Mouse (Mus musculus) mouse embryonic stem cell (cell line): ENCODE data around the gene Ctsd.

Experiments used
- in situ Hi-C, 2 experiments: fragments of 300-500 bp; cut with MboI; formaldehyde crosslinking; loops; 1 replicate in 1 of 2; 3 replicates in 1 of 2; pipeline ENCODE4 v1.14.3; 2019 to 2020; ENCODE audit warnings: low sequenced_read_pairs in 2 of 2, low pct_unique_long_range_greater_than_20kb in 1 of 2, mixed read lengths in 1 of 2; ENCODE audit not compliant: unreplicated experiment in 1 of 2

The Ctsd gene

DNA sequence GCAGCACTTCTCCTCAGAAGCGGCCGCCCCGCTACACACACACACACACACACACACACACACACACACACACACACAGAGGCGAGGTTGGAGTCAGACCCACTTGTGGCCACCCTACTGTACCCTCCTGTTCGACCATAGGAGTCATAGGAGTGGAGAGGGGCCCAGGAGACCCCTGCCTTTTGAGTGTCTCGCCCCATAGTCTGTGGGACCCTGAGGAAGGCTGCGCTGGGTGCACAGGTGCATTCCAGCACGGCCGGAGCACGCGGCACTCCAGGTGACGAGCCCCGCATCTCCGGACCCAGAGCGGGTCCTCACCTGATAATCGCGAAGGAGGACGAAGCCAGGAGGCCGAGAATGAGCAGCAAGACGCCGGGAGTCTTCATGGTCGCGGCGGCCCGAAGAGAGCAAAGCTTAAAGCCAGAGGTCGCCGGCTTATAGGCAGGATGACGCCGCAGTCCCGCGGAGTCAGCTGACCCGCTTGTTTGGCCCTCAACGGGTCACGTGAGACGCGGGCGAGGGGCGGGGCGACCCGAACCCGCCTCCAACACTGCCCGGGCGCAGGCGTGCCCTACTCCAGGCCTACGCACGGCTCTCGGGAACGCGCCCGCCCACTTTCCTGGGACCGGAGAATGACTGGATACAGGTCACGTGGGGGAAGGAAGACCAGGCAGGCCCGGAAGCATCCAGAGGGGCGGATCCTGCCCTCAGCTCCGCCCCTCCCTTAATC is at the start of gene Ctsd:
Gene Ctsd (minus strand): TSS at position 620 of the 730 bp plus-strand sequence.
- in situ Hi-C loops = no loop called here

DNA sequence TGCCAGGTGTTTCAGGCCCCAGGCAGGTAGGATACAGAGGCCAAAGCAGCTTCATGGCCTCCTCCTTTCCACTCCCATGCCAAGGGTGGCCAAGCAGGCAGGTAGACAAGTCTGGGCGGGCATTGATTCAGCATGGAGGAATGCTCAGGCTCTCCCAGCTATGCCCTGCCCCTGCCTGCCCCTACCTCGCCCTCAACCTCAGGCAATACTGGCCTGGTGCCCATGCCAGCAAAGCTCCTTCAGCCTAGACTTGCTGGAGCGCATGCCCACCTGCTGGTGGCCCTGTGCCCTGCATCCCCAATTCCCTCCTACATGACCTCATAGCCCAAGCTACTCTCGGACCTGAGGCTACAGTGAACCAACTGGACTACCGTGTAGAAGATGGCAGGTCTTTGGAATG is 49.5 kb upstream of the Ctsd start:
- in situ Hi-C loops = loop anchor here (10.0 kb wide), 1 partner anchor 103 kb away; no protein-coding TSS in a partner anchor

DNA sequence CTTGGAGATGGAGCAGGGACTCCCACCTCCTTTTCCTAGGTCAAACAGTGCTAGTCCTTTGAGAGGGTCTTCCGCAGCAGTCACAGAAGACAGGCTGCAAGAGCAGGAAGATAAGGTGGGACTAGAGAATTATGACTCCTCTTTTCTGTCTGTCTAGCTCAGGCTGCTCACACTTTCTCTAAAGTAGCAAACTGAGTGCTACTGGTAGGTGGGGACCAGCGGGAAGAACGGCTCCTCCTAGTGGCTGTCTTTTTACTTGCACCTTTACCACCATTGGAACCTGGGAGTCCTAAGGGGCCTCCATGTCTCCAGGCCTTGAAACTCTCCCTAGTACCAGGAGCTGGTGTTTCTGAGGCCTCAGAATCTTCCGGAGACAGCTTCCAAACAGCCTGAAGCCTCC is 47.7 kb upstream of the Ctsd start:
- in situ Hi-C loops = loop anchor here (10.0 kb wide), 1 partner anchor 101 kb away; no protein-coding TSS in a partner anchor

DNA sequence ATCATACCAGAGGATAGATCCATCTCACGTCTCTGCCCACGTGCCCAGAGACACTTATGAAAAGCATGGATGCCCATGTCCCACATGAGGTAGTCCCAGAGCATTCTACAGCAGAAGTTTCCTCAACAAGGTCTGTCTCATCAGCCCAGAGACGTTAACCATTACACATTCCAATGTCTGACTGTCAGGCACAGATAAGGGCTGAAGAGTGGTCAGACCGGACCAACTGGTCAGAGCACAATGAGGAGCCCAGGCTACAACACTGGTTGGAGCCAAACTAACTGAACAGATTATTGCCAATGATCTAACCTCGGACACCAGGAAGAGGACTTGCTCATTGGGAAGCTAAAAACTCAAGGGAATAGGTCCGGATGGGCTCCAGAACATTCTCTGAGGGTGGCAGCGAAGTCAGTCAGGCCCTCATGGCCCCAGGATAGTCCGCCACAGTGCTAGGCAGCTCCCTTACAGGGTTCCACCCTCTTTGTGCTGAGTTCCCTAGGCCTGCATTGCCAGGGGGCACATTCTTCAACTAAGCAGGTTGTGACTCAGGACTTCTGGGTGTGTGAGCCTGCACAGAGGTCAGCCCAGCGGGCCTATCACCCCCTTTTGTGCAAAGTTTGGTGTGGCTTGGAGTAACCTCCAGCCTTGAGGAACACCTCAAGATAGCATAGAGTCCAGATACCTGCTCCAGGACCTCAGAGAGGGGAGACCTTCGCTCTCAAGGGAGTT is 46.5 kb upstream of the Ctsd start, which contains the start of gene Syt8:
Gene Syt8 (plus strand): TSS at position 714 of the 729 bp plus-strand sequence.
- in situ Hi-C loops = loop anchor here (10.0 kb wide), 1 partner anchor 100 kb away; no protein-coding TSS in a partner anchor

DNA sequence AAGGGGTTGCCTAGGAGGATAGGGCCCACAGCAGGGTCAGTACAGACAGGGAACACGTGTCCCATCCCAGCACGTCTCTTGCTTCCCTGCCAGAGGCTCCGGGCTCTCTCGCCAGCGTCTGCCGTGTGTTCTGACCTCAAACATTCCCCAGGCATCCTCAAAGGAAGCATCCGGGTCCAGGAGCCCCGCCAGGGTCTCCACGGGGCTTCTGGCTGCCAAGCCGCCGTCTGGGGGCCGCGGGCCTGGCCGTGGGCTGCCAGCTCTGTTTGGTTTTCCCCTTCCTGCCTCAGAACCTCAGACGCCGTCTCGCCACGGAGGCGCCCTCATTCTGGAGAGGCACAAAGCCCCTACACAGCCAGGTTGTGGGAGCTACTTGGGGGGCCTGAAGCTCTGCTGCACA is 45.8 kb upstream of the Ctsd start:
- in situ Hi-C loops = loop anchor here (10.0 kb wide), 1 partner anchor 99 kb away; no protein-coding TSS in a partner anchor

DNA sequence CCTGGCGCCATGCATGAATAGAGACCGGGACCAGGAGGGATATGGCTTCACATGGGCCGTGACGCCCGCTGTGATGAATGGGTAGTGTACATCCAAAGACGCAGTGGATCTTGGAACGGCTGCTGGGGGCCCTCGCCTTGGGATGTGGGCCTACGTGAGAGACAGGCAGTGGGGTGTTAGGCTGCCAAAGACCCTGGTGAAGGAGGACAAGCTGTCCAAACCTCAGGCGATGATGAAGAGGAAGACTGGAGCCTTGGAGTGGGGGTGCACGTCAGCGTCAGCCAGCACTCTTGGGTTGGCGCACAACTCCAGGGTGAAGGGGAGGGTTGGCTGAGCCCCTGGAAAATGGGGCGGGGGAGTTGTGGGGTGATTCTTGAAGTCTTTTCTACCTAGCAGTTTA is 43.3 kb upstream of the Ctsd start:
- in situ Hi-C loops = loop anchor here (10.0 kb wide), 1 partner anchor 96 kb away; no protein-coding TSS in a partner anchor

DNA sequence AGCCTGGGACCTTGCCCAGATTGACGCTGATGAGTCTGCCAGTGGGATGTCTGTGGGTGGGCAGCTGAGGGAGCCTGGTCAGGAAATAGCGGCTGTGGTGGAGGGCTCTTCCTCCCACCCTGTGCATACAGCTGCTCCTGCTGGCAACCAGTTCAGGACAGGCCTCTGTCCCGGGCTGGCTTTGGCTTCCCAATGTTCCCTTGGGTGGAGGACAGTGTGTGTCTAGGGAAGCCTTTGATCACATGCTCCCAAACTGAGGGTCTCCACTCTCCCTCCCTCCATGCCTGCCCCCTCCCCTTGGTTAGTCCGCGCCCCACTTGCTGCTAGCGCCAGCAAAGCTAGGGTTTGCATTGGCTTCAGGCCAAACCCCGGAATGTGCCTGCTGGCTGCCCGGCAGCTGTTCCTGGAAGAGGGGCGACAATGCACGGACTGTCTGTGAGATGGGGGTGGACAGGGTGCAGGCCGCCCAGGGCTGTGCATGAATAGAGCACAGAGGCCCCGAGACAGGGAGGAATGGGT is 42.4 kb upstream of the Ctsd start:
- in situ Hi-C loops = loop anchor here (10.0 kb wide), 1 partner anchor 95 kb away; no protein-coding TSS in a partner anchor

DNA sequence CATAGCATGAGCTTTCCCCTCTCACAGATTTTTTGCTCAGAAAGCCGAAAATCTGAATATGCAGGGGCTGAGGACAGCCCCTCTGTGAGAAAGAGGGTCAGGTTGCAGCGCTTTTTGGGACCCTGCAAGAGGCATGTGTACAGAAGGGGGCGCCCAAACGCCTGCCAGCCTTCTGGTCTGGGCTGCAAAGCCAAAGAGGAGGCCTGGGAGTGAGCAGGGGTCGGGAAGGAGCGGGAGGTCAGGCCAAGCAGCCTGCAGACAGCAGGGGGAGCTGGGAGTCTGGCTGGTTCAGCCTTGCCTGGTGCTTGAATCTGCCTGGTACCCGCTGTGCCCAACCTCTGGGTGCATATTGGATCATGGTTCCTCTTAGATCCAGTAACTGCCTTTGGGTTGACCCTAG is 40.4 kb upstream of the Ctsd start:
- in situ Hi-C loops = no loop called here

DNA sequence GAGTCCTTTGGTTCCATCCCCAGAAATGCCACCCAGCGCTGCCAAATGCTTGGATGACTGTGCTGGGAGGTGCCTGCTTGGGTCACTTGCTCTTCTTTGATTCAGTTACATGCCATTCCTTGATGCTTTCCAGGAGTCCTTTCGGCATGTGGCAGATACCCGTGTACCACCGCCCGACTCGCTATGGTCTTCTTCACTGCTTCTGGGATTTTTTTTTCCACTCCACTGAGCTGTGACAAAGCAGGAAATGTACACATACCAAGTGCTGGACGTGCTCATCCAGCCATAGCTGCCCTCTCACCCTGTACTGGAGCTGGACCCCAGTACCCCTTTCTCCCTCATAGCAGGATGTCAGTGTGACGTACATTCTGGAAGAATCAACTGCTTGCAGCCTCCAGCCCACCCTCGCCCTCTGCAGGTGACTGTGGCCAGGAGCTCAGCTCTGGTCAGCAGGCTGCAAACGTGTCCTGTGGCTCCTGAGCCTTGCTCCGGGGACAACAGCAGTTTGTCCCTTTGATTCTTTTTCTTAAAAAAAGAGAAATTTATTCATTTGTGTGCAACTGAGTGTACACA is 37.9 kb upstream of the Ctsd start:
- in situ Hi-C loops = no loop called here

DNA sequence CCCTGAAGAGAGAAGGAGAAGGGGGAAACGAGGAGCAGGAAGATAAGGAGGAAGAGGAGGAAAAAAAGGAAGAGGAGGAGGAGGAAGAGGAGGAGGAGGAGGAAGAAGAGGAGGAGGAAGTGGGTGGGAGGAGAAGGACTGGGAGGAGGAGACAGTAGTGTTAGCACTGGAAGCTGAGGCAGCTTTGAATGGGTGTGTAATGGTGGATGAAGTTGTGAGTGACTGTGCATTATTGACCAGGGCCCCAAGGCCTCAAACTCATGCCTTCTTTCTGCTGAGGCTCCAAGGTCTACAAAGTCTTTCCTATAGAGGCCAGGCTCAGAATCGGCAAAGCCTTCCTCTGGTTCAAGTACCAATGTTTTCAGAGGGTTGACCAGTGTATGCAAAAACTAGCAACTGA is 34.0 kb upstream of the Ctsd start:
- in situ Hi-C loops = no loop called here

DNA sequence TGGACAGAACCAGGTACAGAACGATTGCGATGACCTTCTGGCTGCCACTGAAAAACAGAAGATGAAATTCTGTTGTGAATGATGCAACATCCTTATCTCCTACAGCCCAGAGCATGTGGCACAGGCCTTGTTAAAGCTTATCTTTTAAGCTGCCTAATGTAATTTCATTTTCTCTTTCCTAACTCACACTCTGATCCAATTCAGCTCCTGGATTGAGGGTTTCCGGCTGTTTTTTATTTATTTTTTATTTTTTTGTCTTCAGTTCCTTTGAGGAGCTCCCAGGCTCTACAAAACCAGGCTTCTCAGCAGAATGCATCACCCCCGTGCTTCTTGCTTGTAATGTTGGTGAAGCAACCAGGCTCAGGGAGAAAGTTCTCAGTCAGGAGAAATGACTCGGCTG is 32.0 kb upstream of the Ctsd start:
- in situ Hi-C loops = no loop called here

DNA sequence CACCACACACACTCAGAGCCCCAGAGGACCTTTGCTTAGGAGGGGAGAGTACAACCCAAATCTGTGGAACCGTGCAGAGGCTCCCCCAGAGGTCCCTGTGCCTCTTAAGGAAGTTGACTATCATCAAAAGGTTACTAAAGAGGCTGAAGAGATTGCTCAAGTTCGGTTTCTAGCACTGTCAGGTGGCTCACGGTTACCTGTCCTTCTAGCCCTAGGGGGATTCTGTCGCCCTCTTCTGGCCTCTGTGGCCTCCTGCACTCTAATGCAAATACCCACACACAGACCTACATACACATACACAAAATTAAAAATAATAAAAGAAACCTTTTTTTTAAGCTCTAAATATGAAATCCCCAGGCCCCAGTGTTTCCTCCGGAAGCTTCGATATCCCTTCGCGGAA is 30.8 kb upstream of the Ctsd start:
- in situ Hi-C loops = no loop called here

DNA sequence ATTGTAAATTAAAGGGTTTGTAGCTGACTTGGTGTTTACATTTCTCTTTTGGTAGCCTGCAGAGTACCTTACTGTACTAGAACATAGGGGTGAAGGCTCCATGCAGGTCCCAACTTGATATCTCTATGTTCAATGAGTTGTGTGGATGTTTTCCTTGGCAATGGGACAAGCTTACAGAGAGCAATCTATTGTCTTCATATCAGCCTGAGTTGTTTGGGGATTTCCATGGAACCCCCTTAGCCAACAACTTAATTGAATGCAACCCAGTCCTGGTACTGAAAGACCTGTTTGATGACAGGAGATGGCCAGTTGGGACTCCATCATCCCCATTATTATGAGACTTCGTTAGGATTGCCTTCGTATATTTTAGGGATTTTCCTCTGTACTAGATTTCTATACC is 30.2 kb upstream of the Ctsd start:
- in situ Hi-C loops = no loop called here

DNA sequence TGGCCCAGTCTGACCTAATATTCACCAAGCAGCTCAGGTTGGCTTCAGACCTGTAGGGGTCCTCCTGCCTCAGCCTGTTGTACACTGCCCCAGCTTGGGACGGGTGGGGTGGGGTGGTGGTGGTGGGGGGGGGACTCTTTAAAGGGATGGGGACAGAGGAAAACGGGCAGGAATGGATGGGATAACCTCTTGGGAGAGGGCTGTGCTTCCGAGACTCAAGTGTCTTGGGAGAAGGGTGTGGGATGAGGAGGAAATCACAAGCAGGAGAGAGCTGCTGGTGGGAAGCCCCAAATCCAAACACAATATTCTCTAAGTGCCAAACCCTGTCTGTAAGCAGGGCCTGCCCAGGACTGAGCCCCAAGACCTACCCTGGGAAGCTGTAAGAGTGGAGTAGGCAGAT is 28.4 kb upstream of the Ctsd start:
- in situ Hi-C loops = no loop called here

DNA sequence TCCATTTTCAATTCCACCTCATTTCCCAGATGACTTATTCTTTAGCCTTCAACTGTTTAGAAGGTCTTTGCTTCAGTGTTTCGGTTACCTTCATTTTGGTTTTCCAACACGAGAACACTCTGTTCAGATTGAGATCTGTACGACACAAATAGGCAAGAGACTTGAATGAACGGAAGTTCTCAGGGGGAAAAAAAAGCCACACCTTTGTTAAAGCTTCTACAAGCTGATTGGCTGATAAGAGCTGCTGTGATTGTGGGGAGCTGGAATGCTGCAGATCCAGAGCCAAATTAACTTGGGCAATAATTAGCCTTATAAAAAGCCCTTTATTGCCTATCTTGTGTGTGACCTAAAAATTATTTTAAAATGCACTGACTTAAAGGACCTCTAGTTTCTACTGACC is 27.5 kb upstream of the Ctsd start:
- in situ Hi-C loops = no loop called here

DNA sequence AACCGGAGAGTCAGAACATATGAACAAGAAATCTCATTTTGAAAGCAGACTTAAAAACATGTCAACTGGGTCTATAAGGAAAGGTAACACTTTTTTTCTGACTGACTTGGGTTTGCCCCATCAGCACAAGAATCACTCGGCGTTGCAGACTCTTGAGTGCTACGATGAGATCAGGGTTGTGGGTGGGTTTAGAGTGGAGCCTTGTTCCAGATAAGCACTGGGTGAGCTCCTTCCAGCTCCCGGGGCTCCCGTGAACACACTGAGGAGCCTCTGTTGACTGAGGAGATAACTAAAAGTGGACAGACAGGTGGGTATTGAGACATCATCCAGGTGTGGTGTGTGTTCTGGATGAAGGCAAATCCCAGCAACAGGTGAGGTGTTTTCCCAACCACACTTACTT is 25.4 kb upstream of the Ctsd start:
- in situ Hi-C loops = no loop called here

DNA sequence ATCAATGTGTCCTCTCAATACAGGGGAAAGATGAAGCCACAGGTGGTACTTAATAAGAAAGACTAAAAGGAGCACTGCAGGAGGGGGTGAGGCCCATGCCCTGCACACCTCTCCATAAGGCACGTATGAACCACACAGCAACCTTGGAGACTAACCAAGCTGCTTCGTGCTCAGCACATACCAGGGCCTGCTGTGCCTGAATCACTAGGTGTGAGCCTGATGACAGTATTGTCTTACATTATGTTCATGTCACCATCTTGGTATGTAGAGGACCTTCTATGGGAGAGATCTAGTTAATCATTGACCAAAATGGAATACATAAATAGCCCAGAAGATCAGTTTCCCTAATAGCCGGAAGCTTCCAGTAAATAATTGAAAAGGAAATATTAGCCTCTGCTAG is 21.8 kb upstream of the Ctsd start:
- in situ Hi-C loops = no loop called here

DNA sequence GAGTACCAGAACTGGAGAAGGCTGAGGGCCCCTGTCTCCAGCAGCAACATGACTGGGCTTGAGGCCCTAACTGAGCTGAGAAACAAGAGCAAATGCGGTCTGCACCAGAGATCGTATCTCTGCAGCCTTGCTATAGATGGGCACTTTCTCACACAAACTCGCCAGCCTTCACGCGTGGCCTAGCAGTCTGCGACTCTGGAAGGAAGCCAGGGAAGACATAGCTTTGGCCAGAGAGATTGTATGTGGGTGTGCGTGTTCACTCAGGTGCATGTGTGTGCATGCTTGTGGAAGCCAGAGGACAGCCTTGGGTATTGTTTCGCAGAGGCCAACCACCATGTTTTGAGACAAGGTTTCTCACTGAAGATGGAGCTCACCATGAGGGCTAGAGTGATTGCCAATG is 20.8 kb upstream of the Ctsd start:
- in situ Hi-C loops = no loop called here

DNA sequence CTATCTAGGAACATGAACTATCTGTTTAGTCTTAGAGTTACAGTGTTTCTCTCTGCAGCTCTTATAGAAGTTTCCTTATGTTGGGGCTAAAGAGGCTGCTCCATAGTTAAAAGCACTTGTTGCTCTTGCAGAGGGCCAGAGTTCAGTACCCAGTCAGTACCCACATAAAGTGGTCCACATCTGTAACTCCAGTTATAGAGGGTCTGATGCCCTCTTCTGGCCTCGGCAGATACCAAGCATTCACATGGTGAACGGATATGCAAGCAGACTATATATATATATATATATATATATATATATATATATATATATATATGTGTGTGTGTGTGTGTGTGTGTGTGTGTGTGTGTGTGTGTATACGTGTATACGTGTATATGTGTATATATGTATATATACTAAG is 20.1 kb upstream of the Ctsd start:
- in situ Hi-C loops = no loop called here
